Comparison of ENCODE assay signal across 8 mouse cellular contexts in genomic region chr10:43578366-43578753, GRCm38 (mm10). TPM values are rescaled to one million over a fixed set of nuclear protein-coding genes. Genes with fewer than 3 reads are reported as not detected.
DNase-seq lines count a peak whose midpoint lies in the region; ATAC-seq and TF ChIP-seq lines count a peak whose summit lies in the region.

No protein-coding gene starts in this region.

- under 1% methylated on average over 32 of the region's 32 CpGs for WGBS in limb, embryonic 12.5 days
- under 1% methylated on average over 32 of the region's 32 CpGs for WGBS in midbrain, embryonic 11.5 days

- peaks cover 22% of the 10 kb centered on the region for H3K36me3 ChIP-seq in limb, embryonic 12.5 days
- peaks cover 2% of the 10 kb centered on the region; the same call in 1 of the 2 replicates for H3K36me3 ChIP-seq in midbrain, embryonic 11.5 days (ENCODE audit: control insufficient read depth, insufficient read depth, low read length)

- no peaks in the 10 kb centered on the region for H3K27me3 ChIP-seq in Patski
- H3K27me3 ChIP-seq in limb, embryonic 12.5 days: no peaks in the 10 kb centered on the region
- peaks cover 6% of the 10 kb centered on the region; the same call in 1 of the 2 replicates for H3K27me3 ChIP-seq in midbrain, embryonic 11.5 days (ENCODE audit: control insufficient read depth, insufficient read depth, low read length)

- CTCF ChIA-PET in Patski (lab: Charles Lee): no interaction called here

- H3K9me3 ChIP-seq in limb, embryonic 12.5 days: 0 out of 2 replicates have a peak, but pooled peaks cover 8% of the 10 kb centered on the region
- H3K9me3 ChIP-seq in midbrain, embryonic 11.5 days (ENCODE audit: control insufficient read depth, low read length): no peaks in the 10 kb centered on the region

- peak overlapping the region; percentile 100 for H3K27ac ChIP-seq in limb, embryonic 12.5 days
- H3K27ac ChIP-seq in midbrain, embryonic 11.5 days (ENCODE audit: low read depth, low read length): peak overlapping the region; percentile 94

- in situ Hi-C loops in Patski (cut with MboI; ENCODE audit: low pct_unique_long_range_greater_than_20kb): loop anchor here (10.0 kb wide), 1 partner anchor 586 kb away; no protein-coding TSS in a partner anchor

- POLR2A ChIA-PET in Patski (lab: Charles Lee): interaction anchor here (0.6 to 3.0 kb wide), 6 partner anchors 27 to 321 kb away, joined by 3 to 12 read pairs (median 4); no protein-coding TSS in a partner anchor

- H3K4me1 ChIP-seq in limb, embryonic 12.5 days (replicated peaks): peaks cover 17% of the 10 kb centered on the region
- H3K4me1 ChIP-seq in midbrain, embryonic 11.5 days (ENCODE audit: control insufficient read depth, insufficient read depth, low read length): peaks cover 7% of the 10 kb centered on the region

- peak overlapping the region; percentile 97 for H3K9ac ChIP-seq in limb, embryonic 12.5 days (replicated peaks)
- peak overlapping the region; percentile 95 for H3K9ac ChIP-seq in midbrain, embryonic 11.5 days (ENCODE audit: low read length)

- TF ChIP-seq CTCF in Patski (IDR thresholded peaks at IDR 0.05): no peak

- peak overlapping the region; percentile 85 for H3K4me3 ChIP-seq in limb, embryonic 12.5 days (replicated peaks)
- H3K4me3 ChIP-seq in midbrain, embryonic 11.5 days (ENCODE audit: low read depth, low read length): peak overlapping the region; percentile 71

- H3K4me2 ChIP-seq in limb, embryonic 12.5 days: peak overlapping the region; percentile 74
- H3K4me2 ChIP-seq in midbrain, embryonic 11.5 days: peak overlapping the region; percentile 90

- peak; percentile 65 to 75 for DNase-seq in cerebellum, postnatal 10 days
- DNase-seq in cerebellum, adult 11 months: no peak
- DNase-seq in Patski (ENCODE audit: low read depth, low spot score): peak; percentile 27
- peak; percentile 61 for DNase-seq in heart, postnatal 4 days
- peak; percentile 98 for DNase-seq in midbrain, embryonic 11.5 days (ENCODE audit: low spot score, missing footprints)
- DNase-seq in spleen, postnatal 36 days (ENCODE audit: low spot score in 2 of 2): peak; percentile 65 to 76

- ATAC-seq in Patski: peak; percentile 30
- ATAC-seq in erythroblast, adult 5-6 weeks (replicated peaks; ENCODE audit: low FRiP score, poor library complexity, severe bottlenecking): peak; percentile 23
- peak; percentile 29 for ATAC-seq in limb, embryonic 12.5 days (ENCODE audit: insufficient number of reproducible peaks, insufficient read depth, low FRiP score, low TSS enrichment, low read depth)
- ATAC-seq in midbrain, embryonic 11.5 days (ENCODE audit: low FRiP score): peak; percentile 54

RNA-seq across cellular contexts. Expression of gene Cd24a, which starts 0.3 kb away (rescaled TPM):
- polyA plus RNA-seq in Patski (2021): 722 TPM
- total RNA-seq in erythroblast, adult 5-6 weeks (2015; ENCODE audit: low replicate concordance): 3,214 and 3,327 TPM in 2 replicates
- 4,146 and 5,406 TPM in 2 replicates for total RNA-seq in erythroblast, adult 5-6 weeks (2017; ENCODE audit: low replicate concordance)
- total RNA-seq in heart, postnatal 4 days (2021): 10 to 100 TPM; 14.6 to 22.6 TPM
- 612 and 635 TPM in 2 replicates for polyA plus RNA-seq in limb, embryonic 12.5 days (2016; fragmentation: Nextera tagmentation; extraction: Ambion mirVana)
- 516 and 568 TPM in 2 replicates for polyA plus RNA-seq in midbrain, embryonic 11.5 days (2014; fragmentation: Nextera tagmentation; extraction: Ambion mirVana)

RNA-seq across cellular contexts. Expression of gene 1700021F05Rik, which starts 37.6 kb away (rescaled TPM):
- 70.0 TPM for polyA plus RNA-seq in Patski (2021)
- 5.6 and 15.4 TPM in 2 replicates for total RNA-seq in erythroblast, adult 5-6 weeks (2015; ENCODE audit: low replicate concordance)
- 8.9 and 11.0 TPM in 2 replicates for total RNA-seq in erythroblast, adult 5-6 weeks (2017; ENCODE audit: low replicate concordance)
- 10 to 100 TPM; 89.9 to 94.5 TPM for total RNA-seq in heart, postnatal 4 days (2021)
- polyA plus RNA-seq in limb, embryonic 12.5 days (2016; fragmentation: Nextera tagmentation; extraction: Ambion mirVana): 55.6 and 64.2 TPM in 2 replicates
- polyA plus RNA-seq in midbrain, embryonic 11.5 days (2014; fragmentation: Nextera tagmentation; extraction: Ambion mirVana): 68.9 and 75.0 TPM in 2 replicates

RNA-seq across cellular contexts. Expression of gene Gm9803, which starts 54.5 kb away (rescaled TPM):
- polyA plus RNA-seq in Patski (2021): 27.3 TPM
- 12.9 and 13.4 TPM in 2 replicates for total RNA-seq in erythroblast, adult 5-6 weeks (2015; ENCODE audit: low replicate concordance)
- total RNA-seq in erythroblast, adult 5-6 weeks (2017; ENCODE audit: low replicate concordance): 1.3 and 3.3 TPM in 2 replicates
- total RNA-seq in heart, postnatal 4 days (2021): 1 to 10 TPM; 5.8 to 6.4 TPM
- 12.8 and 14.1 TPM in 2 replicates for polyA plus RNA-seq in limb, embryonic 12.5 days (2016; fragmentation: Nextera tagmentation; extraction: Ambion mirVana)
- polyA plus RNA-seq in midbrain, embryonic 11.5 days (2014; fragmentation: Nextera tagmentation; extraction: Ambion mirVana): 14.7 and 15.9 TPM in 2 replicates
